Mouse (Mus musculus) MEL (cell line): ENCODE measurements around the gene March6. TPM values are rescaled to one million over a fixed set of nuclear protein-coding genes. Genes with fewer than 3 reads are reported as not detected.
A peak's percentile ranks its signal among the peaks of the same experiment; 100 is the strongest.

ENCODE experiments used
- DNase-seq: peaks from one replicate; pipeline ENCODE4 v3.0.0; 2011; ENCODE audit warnings: low read depth, low spot score
- H3K27ac ChIP-seq: 2 replicates; pipeline ENCODE4 v1.5.1; 2012; ENCODE audit warnings: low read depth, mild to moderate bottlenecking, control low read depth, low read length, moderate library complexity; ENCODE audit not compliant: control insufficient read depth
- H3K27me3 ChIP-seq, 2 experiments: fragments of 150-350 bp in 1 of 2; sonication (generic) in 1 of 2; 2 replicates each; pipeline ENCODE4 v1.6.1; 2012; ENCODE audit warnings: low read length in 2 of 2, mild to moderate bottlenecking in 2 of 2, improper control_type of control experiment in 1 of 2, moderate library complexity in 1 of 2; ENCODE audit not compliant: insufficient read depth in 2 of 2, control insufficient read depth in 1 of 2
- H3K36me3 ChIP-seq, 2 experiments: 2 replicates each; pipeline ENCODE4 v1.6.1; 2012 to 2014; ENCODE audit warnings: low read length in 2 of 2, improper control_type of control experiment in 1 of 2, inconsistent platforms in 1 of 2, mild to moderate bottlenecking in 1 of 2; ENCODE audit not compliant: insufficient read depth in 2 of 2, control insufficient read depth in 1 of 2
- H3K4me1 ChIP-seq, 2 experiments: fragments of 150-350 bp in 1 of 2; sonication (generic) in 1 of 2; 2 replicates each; pipeline ENCODE4 v1.6.1; 2012; ENCODE audit warnings: low read length in 2 of 2, improper control_type of control experiment in 1 of 2, mild to moderate bottlenecking in 1 of 2; ENCODE audit not compliant: insufficient read depth in 2 of 2, control insufficient read depth in 1 of 2
- H3K4me3 ChIP-seq, 2 experiments: fragments of 150-350 bp in 1 of 2; sonication (generic) in 1 of 2; 2 replicates each; pipeline ENCODE4 v1.5.1; 2012; ENCODE audit warnings: low read depth in 2 of 2, low read length in 2 of 2, mild to moderate bottlenecking in 2 of 2, moderate library complexity in 2 of 2, control low read depth in 1 of 2, improper control_type of control experiment in 1 of 2; ENCODE audit not compliant: control insufficient read depth in 1 of 2, insufficient read depth in 1 of 2
- H3K79me2 ChIP-seq: 2 replicates; pipeline ENCODE4 v1.6.1; 2012; ENCODE audit warnings: mild to moderate bottlenecking, low read length, moderate library complexity; ENCODE audit not compliant: control insufficient read depth, poor library complexity, insufficient read depth
- H3K9ac ChIP-seq: 2 replicates; pipeline ENCODE4 v1.6.1; 2012; ENCODE audit warnings: low read depth, mild to moderate bottlenecking, control low read depth, low read length, moderate library complexity; ENCODE audit not compliant: control insufficient read depth, poor library complexity, severe bottlenecking
- H3K9me3 ChIP-seq: fragments of 150-350 bp; sonication (generic); replicated peaks from 2 replicates; pipeline ENCODE4 v1.6.1; 2012; ENCODE audit warnings: mild to moderate bottlenecking, low read length, improper control_type of control experiment, moderate library complexity; ENCODE audit not compliant: insufficient read depth
- BHLHE40 ChIP-seq: IDR thresholded peaks from 2 replicates; pipeline ENCODE4 v1.6.1; 2012; ENCODE audit warnings: low read depth, mild to moderate bottlenecking, inconsistent platforms, low read length, improper control_type of control experiment, borderline replicate concordance
- CHD1 ChIP-seq: IDR thresholded peaks from 2 replicates; pipeline ENCODE4 v1.6.1; 2012; ENCODE audit warnings: low read depth, mild to moderate bottlenecking, inconsistent platforms, low read length, improper control_type of control experiment
- CHD2 ChIP-seq: IDR thresholded peaks from 2 replicates; pipeline ENCODE4 v1.6.1; 2011; ENCODE audit warnings: low read length, improper control_type of control experiment
- CTCF ChIP-seq, 3 experiments: IDR thresholded peaks in 2 of 3; conservative IDR thresholded peaks in 1 of 3; 2 replicates each; pipeline ENCODE4 v1.5.1; 2011 to 2012; ENCODE audit warnings: low read length in 3 of 3, low read depth in 2 of 3, mild to moderate bottlenecking in 2 of 3, improper control_type of control experiment in 1 of 3, inconsistent platforms in 1 of 3, mixed read lengths in 1 of 3, moderate library complexity in 1 of 3; ENCODE audit not compliant: control insufficient read depth in 1 of 3, insufficient read depth in 1 of 3, poor library complexity in 1 of 3, severe bottlenecking in 1 of 3
- E2F4 ChIP-seq: IDR thresholded peaks from 2 replicates; pipeline ENCODE4 v1.6.1; 2011; ENCODE audit warnings: low read depth, low read length, improper control_type of control experiment, borderline replicate concordance
- ELF1 ChIP-seq: IDR thresholded peaks from 2 replicates; pipeline ENCODE4 v1.6.1; 2014; ENCODE audit warnings: low read depth, mild to moderate bottlenecking, inconsistent platforms, low read length, improper control_type of control experiment, moderate library complexity
- EP300 ChIP-seq, 2 experiments: IDR thresholded peaks; 2 replicates each; pipeline ENCODE4 v1.6.1; 2011; ENCODE audit warnings: improper control_type of control experiment in 2 of 2, low read length in 2 of 2, low read depth in 1 of 2, mild to moderate bottlenecking in 1 of 2
- ETS1 ChIP-seq: IDR thresholded peaks from 2 replicates; pipeline ENCODE4 v1.6.1; 2012; ENCODE audit warnings: low read depth, mild to moderate bottlenecking, inconsistent platforms, low read length, improper control_type of control experiment, moderate library complexity
- GABPA ChIP-seq: IDR thresholded peaks from 2 replicates; pipeline ENCODE4 v1.6.1; 2012; ENCODE audit warnings: low read depth, mild to moderate bottlenecking, inconsistent platforms, low read length, improper control_type of control experiment, moderate library complexity
- JUND ChIP-seq: IDR thresholded peaks from 2 replicates; pipeline ENCODE4 v1.6.1; 2011; ENCODE audit warnings: low read depth, mild to moderate bottlenecking, improper control_type of control experiment, low read length
- KAT2A ChIP-seq: conservative IDR thresholded peaks from 2 replicates; pipeline ENCODE4 v1.6.1; 2012; ENCODE audit warnings: low read depth, low read length, improper control_type of control experiment, inconsistent platforms
- MAX ChIP-seq: IDR thresholded peaks from 2 replicates; pipeline ENCODE4 v1.6.1; 2011; ENCODE audit warnings: low read length, improper control_type of control experiment
- MAZ ChIP-seq: IDR thresholded peaks from 2 replicates; pipeline ENCODE4 v1.6.1; 2012; ENCODE audit warnings: low read depth, mild to moderate bottlenecking, inconsistent platforms, low read length, improper control_type of control experiment
- MEF2A ChIP-seq: IDR thresholded peaks from 2 replicates; pipeline ENCODE4 v1.6.1; 2014; ENCODE audit warnings: low read depth, mild to moderate bottlenecking, inconsistent platforms, low read length, improper control_type of control experiment; ENCODE audit not compliant: poor library complexity, insufficient replicate concordance, severe bottlenecking; ENCODE audit errors: extremely low read depth
- MXI1 ChIP-seq: IDR thresholded peaks from 2 replicates; pipeline ENCODE4 v1.6.1; 2011; ENCODE audit warnings: mild to moderate bottlenecking, low read depth, low read length, improper control_type of control experiment
- MYB ChIP-seq: IDR thresholded peaks from 2 replicates; pipeline ENCODE4 v1.6.1; 2011; ENCODE audit warnings: mild to moderate bottlenecking, low read depth, low read length, improper control_type of control experiment
- MYC ChIP-seq: IDR thresholded peaks from 2 replicates; pipeline ENCODE4 v1.6.1; 2011; ENCODE audit warnings: low read depth, mild to moderate bottlenecking, low read length, improper control_type of control experiment, moderate library complexity
- NELFE ChIP-seq: IDR thresholded peaks from 2 replicates; pipeline ENCODE4 v1.6.1; 2011; ENCODE audit warnings: low read depth, low read length, improper control_type of control experiment
- NRF1 ChIP-seq: IDR thresholded peaks from 2 replicates; pipeline ENCODE4 v1.6.1; 2014; ENCODE audit warnings: low read depth, mild to moderate bottlenecking, inconsistent platforms, low read length, improper control_type of control experiment, moderate library complexity; ENCODE audit not compliant: poor library complexity, insufficient read depth, severe bottlenecking
- SIN3A ChIP-seq: IDR thresholded peaks from 2 replicates; pipeline ENCODE4 v1.6.1; 2012; ENCODE audit warnings: low read length, improper control_type of control experiment, inconsistent platforms
- SMC3 ChIP-seq: IDR thresholded peaks from 2 replicates; pipeline ENCODE4 v1.6.1; 2011; ENCODE audit warnings: low read depth, low read length, improper control_type of control experiment
- TAL1 ChIP-seq: IDR thresholded peaks from 2 replicates; pipeline ENCODE4 v1.6.1; 2012; ENCODE audit warnings: mild to moderate bottlenecking, inconsistent platforms, low read length, moderate library complexity, mixed read lengths
- TCF12 ChIP-seq: IDR thresholded peaks from 2 replicates; pipeline ENCODE4 v1.6.1; 2014; ENCODE audit warnings: low read depth, mild to moderate bottlenecking, inconsistent platforms, low read length, improper control_type of control experiment, moderate library complexity
- UBTF ChIP-seq: IDR thresholded peaks from 2 replicates; pipeline ENCODE4 v1.6.1; 2012; ENCODE audit warnings: low read depth, mild to moderate bottlenecking, inconsistent platforms, low read length, improper control_type of control experiment, moderate library complexity, borderline replicate concordance; ENCODE audit not compliant: insufficient read depth
- USF1 ChIP-seq: IDR thresholded peaks from 2 replicates; pipeline ENCODE4 v1.6.1; 2014; ENCODE audit warnings: low read depth, mild to moderate bottlenecking, inconsistent platforms, low read length, improper control_type of control experiment, moderate library complexity
- ZC3H11A ChIP-seq: IDR thresholded peaks from 2 replicates; pipeline ENCODE4 v1.6.1; 2012; ENCODE audit warnings: low read depth, mild to moderate bottlenecking, inconsistent platforms, low read length, improper control_type of control experiment
- ZKSCAN1 ChIP-seq: IDR thresholded peaks from 2 replicates; pipeline ENCODE4 v1.6.1; 2012; ENCODE audit warnings: low read depth, mild to moderate bottlenecking, inconsistent platforms, low read length, improper control_type of control experiment, moderate library complexity
- ZMIZ1 ChIP-seq: IDR thresholded peaks from 2 replicates; pipeline ENCODE4 v1.6.1; 2012; ENCODE audit warnings: low read depth, mild to moderate bottlenecking, inconsistent platforms, low read length, improper control_type of control experiment, moderate library complexity
- ZNF384 ChIP-seq: IDR thresholded peaks from 2 replicates; pipeline ENCODE4 v1.6.1; 2012; ENCODE audit warnings: low read depth, mild to moderate bottlenecking, inconsistent platforms, low read length, improper control_type of control experiment
- polyA plus RNA-seq, 2 experiments: library from polyadenylated mRNA; stranded (reverse) in 1 of 2; unstranded in 1 of 2; fragments of >175 nt in 1 of 2; fragments of >200 nt in 1 of 2; gene quantifications; 2 replicates each; pipeline versions ENCODE4 v1.2.1 to v1.2.4; 2012; ENCODE audit warnings: low replicate concordance in 2 of 2, low read depth in 1 of 2; ENCODE audit not compliant: insufficient read length in 2 of 2, insufficient read depth in 1 of 2, missing spikeins in 1 of 2
- total RNA-seq: library from RNA; depleted of rRNA; stranded (reverse); fragments of 300-350 nt; gene quantifications from 2 replicates; pipeline ENCODE4 v1.2.3, GENCODE M21; 2012

Gene March6
- total and polyA plus RNA-seq, 3 experiments, result 37.9 to 114 (median 62.5) TPM

DNA sequence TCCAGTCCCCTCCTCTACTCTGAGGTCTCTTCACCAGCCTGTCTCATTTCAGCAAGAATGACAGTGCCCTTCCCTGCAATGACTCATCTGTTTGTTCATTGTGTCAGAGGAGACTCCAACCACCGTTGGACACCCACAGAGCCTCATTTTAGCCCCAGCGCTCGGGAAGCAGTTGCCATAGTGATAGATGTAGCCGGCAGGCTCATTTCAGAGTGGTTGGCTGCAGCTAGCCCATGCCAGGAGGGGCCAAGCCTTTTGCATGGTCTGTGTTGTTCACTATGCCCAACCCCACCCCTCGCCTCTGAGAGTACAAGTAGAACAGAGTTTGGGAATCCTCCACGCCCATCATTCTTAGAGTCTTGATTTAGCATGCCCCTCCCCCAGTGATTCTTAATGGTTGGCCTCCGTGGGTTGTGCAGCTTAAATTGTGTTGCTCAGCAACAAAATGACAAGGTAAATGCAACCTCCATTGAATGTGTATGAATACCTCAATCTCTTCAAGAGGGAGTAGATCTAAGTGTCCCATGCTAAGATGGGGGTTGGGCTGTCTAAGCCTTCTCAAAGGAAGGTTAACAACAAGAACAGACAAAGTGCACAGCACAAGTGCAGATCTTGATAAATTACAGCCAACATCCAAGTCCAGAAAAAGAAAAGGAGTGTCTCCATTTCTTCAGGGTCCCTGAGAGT is 5.3 kb upstream of the March6 start:
- Histone ChIP-seq H3K27me3 (no peaks in the 10 kb centered on the region), H3K4me3 (no peak overlapping the region), H3K4me1 (peaks cover 50 to 62% of the 10 kb centered on the region in 2 experiments), H3K36me3 (peaks cover 0 to 56% of the 10 kb centered on the region in 2 experiments; a peak in 2 of 4 replicates), H3K79me2 (peaks cover 6% of the 10 kb centered on the region), H3K9ac (peak overlapping the region; percentile 56), H3K27ac (peak overlapping the region; percentile 91), H3K9me3 (no peaks in the 10 kb centered on the region)
- no peak for TF ChIP-seq ZMIZ1
- TF ChIP-seq MYC, result no peak
- TF ChIP-seq TCF12, result no peak; the same call in 1 of the 2 replicates
- TF ChIP-seq MAZ, result 0 out of 2 replicates have a peak, but pooled peaks have one; percentile 43
- no peak for TF ChIP-seq BHLHE40
- no peak for TF ChIP-seq KAT2A
- TF ChIP-seq E2F4, result no peak
- no peak for TF ChIP-seq CHD1
- no peak for TF ChIP-seq MEF2A
- TF ChIP-seq GABPA, result no peak
- 0 out of 2 replicates have a peak, but pooled peaks have one; percentile 42 for TF ChIP-seq MAX
- TF ChIP-seq SMC3, result no peak
- no peak for TF ChIP-seq USF1
- no peak for TF ChIP-seq ELF1
- 0 out of 2 replicates have a peak, but pooled peaks have one; percentile 4 for TF ChIP-seq ZNF384
- peak; percentile 67 for TF ChIP-seq ETS1
- TF ChIP-seq MXI1, result peak; percentile 48
- TF ChIP-seq UBTF, result no peak
- peak; percentile 43 for TF ChIP-seq CHD2
- TF ChIP-seq MYB, result 0 out of 2 replicates have a peak, but pooled peaks have one; percentile 24
- TF ChIP-seq EP300 (IDR thresholded peaks at IDR 0.05; ENCODE audit: low read depth in 1 of 2, low read length in 2 of 2), result peak in 1 of 2 experiments; percentile 28; a peak in 2 of 4 replicates
- TF ChIP-seq ZKSCAN1, result peak; percentile 45; the same call in 1 of the 2 replicates
- TF ChIP-seq CTCF (IDR thresholded peaks at IDR 0.05 in 2 of 3, conservative IDR thresholded peaks at IDR 0.05 in 1 of 3; ENCODE audit: control insufficient read depth in 1 of 3, insufficient read depth in 1 of 3, low read depth in 2 of 3, low read length in 3 of 3, poor library complexity in 1 of 3, severe bottlenecking in 1 of 3), result no peak
- TF ChIP-seq NELFE, result peak; percentile 29; the same call in 1 of the 2 replicates
- 0 out of 2 replicates have a peak, but pooled peaks have one; percentile 51 for TF ChIP-seq JUND
- TF ChIP-seq SIN3A, result peak; percentile 43; the same call in 1 of the 2 replicates
- TF ChIP-seq TAL1, result no peak
- TF ChIP-seq ZC3H11A, result no peak
- TF ChIP-seq NRF1, result no peak
- DNase-seq, result peak; percentile 83
